Mouse (Mus musculus) spleen, postnatal 10 days (tissue): ENCODE data around the gene Tbc1d24.

Experiments used
- DNase-seq, 2 experiments: peaks; one replicate each; pipeline ENCODE4 v3.0.0; 2021 to 2022; ENCODE audit warnings: low spot score in 2 of 2

Tbc1d24 gene

GRCm38 (mm10) chr17:24205284-24205888 is at the start of gene Tbc1d24:
Gene Tbc1d24, minus strand, starts transcription at chr17:24205562.
- peak; percentile 83 to 90 for DNase-seq

DNA sequence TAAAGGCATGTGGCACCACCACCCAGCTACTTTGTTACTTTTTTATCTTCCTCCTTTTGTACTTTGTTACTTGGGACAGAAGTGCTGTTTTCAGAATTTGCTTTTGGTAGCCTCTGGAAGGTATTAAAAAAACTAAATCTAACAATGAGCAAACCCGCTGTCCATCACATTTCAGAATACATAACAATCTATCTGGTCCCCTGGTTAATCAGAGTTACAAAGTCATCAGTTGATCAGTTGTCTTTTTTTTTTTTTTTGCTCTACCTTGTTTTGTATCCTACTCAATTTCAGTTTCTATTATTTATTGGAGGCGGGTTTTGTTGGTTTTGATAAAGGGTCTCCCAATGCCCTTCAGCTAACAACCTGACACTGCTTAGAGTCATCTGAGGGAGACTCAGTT is 47.0 kb upstream of the Tbc1d24 start:
- DNase-seq: no peak

GRCm38 (mm10) chr17:24251320-24252069 is 46.1 kb upstream of the Tbc1d24 start, which contains the start of gene Ccnf:
Gene Ccnf, minus strand, starts transcription at chr17:24251484.
- peak; percentile 94 to 96 for DNase-seq

- DNase-seq: no peak
Measured at GRCm38 (mm10) chr17:24250988-24251319, 45.6 kb upstream of the Tbc1d24 start.

- peak in 1 of 2 experiments; percentile 66 for DNase-seq
Measured at GRCm38 (mm10) chr17:24248641-24249040, 43.3 kb upstream of the Tbc1d24 start.

GRCm38 (mm10) chr17:24244061-24244460 is 38.7 kb upstream of the Tbc1d24 start:
- no peak for DNase-seq

DNA sequence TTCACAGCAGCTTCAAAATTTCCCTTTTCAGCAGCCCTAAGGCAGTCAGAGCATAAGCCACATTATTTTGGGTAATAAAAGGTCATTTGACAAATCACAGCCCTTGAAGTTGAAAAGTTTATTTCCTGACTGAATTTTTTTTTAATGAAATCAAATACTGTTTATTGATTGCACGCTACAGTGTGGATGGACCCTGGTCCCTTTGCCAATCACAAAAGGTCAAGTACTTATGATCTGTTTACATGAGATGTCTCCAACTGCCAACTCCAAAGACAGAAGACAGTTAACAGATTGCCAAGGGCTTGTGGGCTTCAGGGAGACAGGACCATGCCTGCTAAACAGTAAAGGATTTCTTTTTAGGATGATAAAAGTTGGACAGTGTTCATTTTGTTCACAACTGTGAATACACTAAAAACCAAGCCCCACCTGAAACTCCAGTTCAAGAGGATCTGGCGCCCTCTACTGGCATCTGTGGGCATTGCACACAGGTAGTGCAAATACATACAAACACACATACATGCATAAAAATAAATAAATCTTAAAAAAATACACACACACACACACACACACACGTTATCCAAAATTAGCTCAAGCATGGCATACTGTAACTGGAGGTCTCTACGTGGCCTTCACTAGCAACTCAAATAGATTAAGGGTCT is 38.1 kb upstream of the Tbc1d24 start:
- DNase-seq: peak; percentile 60 to 83

- no peak for DNase-seq
Measured at GRCm38 (mm10) chr17:24236921-24237320, 31.6 kb upstream of the Tbc1d24 start.

DNA sequence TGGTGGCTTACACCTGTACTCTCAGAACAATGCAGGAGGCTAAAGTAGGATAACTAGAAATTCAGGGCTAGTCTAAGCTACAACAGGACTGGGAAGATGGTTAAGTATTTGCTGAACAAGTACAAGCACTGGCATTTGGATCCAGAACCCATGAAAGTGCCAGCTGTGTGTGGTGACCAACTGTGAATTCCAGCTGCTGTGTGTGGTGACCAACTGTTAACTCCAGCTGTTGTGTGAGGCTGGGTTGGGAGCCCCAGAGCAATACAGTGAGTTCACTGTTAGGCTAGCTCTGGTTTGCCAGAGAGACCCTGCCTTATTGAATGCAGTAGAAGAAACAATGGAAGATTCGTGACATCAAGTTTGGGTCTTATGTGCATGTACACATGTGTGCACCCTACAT is 31.1 kb upstream of the Tbc1d24 start:
- no peak for DNase-seq

DNA sequence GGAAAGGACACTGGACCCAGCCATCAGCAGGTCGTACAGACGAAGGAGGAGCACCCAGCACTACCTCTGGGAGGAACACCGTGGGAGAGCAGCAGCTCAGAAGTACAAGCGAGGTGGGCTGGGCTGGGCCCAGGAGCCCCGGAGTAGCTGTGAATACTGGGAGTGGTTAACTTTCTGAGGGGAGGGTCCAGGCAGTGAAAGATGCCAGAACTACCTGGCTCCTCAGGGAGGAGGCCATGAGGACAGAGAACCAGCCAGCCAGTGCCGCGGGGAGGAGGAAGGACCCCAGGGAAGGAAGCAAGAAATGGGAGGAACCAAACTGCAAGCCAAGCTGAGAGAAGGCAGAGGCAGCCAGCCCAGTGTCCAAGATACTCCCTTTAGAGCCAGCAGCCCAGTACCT is 22.6 kb upstream of the Tbc1d24 start:
- DNase-seq: no peak

DNA sequence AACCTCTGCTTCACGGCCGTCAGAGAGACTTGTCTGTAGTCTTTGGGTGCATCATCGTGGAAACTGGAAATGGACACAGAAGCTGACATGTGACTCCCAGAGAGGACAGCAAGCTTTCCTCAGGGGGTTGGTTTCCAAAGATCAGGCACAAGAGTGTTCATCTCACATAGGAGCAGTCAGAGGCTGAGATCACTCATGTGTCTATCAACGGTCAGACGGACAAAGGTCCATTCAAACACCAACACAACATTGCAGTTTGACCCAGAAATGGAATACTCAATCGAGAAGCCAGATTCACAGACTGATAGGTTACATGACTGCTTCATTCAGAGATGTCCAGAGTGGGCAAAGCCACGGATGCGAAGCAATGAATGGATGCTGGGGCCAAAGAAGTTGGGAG is 21.4 kb upstream of the Tbc1d24 start:
- DNase-seq: no peak

- DNase-seq: peak in 1 of 2 experiments; percentile 47
Measured at GRCm38 (mm10) chr17:24225851-24226250, 20.5 kb upstream of the Tbc1d24 start.

DNA sequence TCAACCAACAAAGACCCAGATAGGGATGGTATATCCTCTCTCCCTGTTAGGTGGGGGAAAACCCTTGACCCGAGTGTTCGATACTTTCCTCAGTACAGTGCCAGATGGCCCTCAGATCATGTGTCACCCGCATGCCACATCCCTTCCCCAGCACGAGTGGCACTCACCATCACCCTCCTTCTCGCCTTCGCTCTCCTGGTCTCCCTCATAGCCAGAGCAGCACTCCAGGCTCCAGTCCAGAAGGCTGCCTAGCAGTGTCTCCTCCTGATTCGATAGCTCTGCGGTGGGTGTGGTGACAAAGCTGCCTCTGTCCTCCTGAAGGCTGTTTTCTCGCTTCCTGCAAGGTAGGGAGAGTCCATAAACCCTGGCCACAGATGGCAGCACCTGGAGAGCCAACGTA is 19.4 kb upstream of the Tbc1d24 start:
- no peak for DNase-seq

GRCm38 (mm10) chr17:24223513-24223912 is 18.2 kb upstream of the Tbc1d24 start:
- no peak for DNase-seq

GRCm38 (mm10) chr17:24222653-24223052 is 17.3 kb upstream of the Tbc1d24 start:
- no peak for DNase-seq

- peak; percentile 86 to 93 for DNase-seq
Measured at GRCm38 (mm10) chr17:24220435-24221411, 15.4 kb upstream of the Tbc1d24 start, which contains the start of gene Tedc2. Gene Tedc2, minus strand, starts transcription at chr17:24220851.

DNA sequence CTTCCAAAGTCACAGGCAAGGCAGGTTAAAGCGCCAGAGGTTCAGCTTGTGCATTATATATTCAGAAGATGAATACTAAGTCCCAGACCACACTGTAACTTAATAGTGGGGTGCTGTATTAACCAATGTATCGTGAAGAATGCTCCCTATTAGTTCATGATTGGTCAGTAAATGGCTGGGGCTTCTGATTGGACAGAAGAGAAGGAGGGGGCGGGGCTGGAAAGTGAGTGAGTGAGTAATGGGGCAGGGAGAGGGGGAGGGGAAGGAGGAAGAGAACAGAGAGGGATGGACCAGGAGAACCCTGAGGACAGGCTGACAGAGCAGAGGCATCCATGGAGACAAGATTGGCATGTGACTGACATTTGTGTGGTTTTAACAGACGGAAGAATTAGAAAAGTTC is 11.5 kb upstream of the Tbc1d24 start:
- no peak for DNase-seq

GRCm38 (mm10) chr17:24213186-24213585 is 7.8 kb upstream of the Tbc1d24 start:
- DNase-seq: no peak

DNA sequence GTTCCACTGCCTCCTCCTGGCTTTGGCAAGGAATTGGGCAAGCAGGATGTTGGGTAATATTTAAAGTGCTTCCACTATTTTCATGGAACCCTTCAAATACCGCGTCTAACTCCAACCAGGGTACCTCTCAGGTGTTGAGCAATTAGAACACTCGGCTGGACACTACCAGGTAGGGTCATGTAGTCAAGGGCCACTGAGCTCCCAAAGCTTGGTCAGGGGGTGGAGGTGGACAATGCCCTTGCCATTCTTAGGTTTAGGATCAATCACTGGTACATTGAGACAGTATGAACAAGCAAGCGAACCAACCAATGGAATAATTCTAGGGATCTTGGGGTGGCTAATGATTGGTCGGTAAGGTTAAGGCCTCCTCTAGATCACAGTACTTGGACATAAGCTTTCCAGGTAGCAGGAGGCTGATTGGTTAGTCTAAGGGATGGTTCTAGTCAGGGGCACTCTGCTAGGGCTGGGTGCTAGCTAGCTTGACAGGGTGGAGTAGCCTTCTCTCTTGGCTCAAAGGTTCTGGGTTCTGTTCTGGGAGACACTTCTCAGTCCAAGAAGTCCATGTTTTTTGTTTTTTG is 7.2 kb upstream of the Tbc1d24 start:
- no peak for DNase-seq

DNA sequence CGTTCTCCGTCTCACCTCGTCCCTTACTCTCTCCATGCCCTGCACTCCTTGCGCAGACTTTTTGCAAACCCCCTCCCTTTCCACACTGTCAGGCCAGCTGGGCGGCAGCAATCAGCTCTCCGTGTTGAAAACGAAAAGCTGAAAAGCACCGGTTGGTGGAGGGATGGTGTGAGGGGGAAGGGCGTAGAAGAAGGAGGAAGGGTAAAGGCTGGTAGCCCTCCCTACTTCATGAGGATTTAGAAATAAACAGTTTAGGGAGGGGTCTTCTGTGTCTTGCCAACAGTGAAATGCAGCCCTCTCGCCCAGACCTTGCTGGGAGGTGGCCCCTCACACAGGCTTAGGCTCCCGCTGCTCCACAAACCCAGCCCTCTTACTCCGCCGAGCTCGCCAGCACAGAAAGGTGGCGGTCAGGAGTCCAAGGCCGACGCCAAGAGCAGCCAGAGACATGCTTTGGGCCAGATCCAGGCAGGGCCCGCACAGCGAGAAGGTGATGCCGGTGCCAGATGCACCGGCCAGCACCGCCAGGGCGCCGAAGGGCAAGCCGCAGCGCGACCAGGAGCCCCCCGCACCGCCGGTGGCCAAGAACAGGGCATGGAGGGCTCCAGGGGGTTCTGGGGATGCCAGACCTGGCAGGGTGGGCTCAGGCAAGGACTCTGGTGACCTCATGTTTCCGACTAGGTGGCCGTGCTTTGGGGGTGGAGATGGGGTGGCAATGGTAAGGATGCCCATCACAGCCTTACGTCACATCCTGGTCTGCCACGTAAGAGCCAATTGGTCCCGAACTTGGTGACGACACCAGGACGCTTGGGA is 6.5 kb upstream of the Tbc1d24 start:
- DNase-seq: no peak
